Mouse (Mus musculus): ENCODE measurements at regions not wholly inside any gene's neighbourhood (a gene's known extent, or its start where the extent isn't known, plus 50 kb on each side); places are given as distances from the start of the nearest gene placed in this dataset.

DNA sequence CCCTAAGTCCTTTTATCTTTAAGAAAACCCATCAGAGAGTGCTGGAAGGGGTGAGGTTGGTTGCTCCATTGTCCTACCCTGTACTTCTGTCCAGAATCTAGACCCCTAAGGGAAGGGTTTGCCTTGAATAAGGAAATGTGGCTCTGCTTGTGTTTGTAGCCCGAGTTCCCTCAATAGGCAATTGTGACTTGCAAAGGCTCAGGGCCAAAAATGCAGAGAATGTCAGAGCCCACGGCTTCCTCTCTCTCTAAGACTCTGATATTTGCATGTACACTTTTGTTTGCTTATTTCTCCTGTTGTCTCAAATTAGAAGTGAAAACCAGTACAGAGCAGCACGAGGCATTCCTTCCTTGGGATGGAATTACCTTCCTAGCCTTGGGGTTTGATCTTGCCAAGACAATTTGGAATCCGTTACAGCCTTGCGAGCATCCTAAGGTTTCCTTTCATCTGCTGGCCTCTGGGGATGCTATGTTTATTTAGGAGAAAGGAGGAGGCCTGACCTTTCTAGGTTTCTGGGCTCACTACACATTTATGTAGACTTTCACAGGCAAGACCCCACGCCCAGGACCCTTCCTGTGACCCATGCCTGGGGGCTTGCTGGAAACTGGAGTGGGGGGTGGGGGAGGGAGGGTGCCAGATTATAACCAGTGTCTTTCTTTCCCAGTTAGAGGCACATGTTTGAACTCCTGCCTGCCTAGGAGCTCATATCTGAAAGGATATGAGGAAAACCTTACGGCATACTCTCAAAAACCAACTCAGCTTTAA lies 181.8 kb downstream of the Trim29 start:
- 41% methylated on average over 7 of the region's 7 CpGs for WGBS
- H3K27me3 ChIP-seq = peaks cover 6% of the 10 kb centered on the region; the same call in 1 of the 2 replicates

DNA sequence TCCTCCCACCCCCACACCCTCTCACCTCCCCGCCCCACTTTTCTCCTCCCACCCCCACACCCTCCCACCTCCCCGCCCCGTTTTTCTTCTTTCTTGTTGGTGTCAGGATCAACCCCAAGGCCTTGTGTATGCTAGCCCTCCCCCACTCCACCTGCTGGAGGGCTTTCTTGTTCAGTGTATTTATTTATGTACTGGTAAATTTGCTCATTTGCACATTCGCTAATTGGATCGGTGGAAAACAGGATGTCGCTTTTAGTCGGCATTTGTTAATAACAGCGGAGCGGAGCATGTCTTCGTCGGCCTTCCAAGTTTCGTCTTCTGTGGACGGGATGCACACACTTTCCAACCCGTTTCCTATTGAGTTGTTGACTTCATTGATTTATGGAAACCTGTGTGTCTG lies 187.9 kb downstream of the Trim29 start:
- ATAC-seq (ENCODE audit: low FRiP score) = no peak
- no peak overlapping the region for H3K27ac ChIP-seq
- no peaks in the 10 kb centered on the region for H3K4me1 ChIP-seq
- H3K36me3 ChIP-seq = no peaks in the 10 kb centered on the region
- no peak overlapping the region for H3K4me2 ChIP-seq (replicated peaks)
- no peaks in the 10 kb centered on the region for H3K9me3 ChIP-seq (replicated peaks)
- no peaks in the 10 kb centered on the region for H3K27me3 ChIP-seq
- no peak overlapping the region for H3K4me3 ChIP-seq
- WGBS = 81% methylated on average over 14 of the region's 14 CpGs
- H3K9ac ChIP-seq = no peak overlapping the region

More for the DNA sequence above, 181.8 kb downstream of the Trim29 start:
- no peak for ATAC-seq (ENCODE audit: low FRiP score)
- no peak overlapping the region for H3K4me2 ChIP-seq (replicated peaks)
- no peaks in the 10 kb centered on the region for H3K9me3 ChIP-seq (replicated peaks)
- H3K36me3 ChIP-seq = no peaks in the 10 kb centered on the region
- H3K27ac ChIP-seq = no peak overlapping the region
- no peak overlapping the region for H3K9ac ChIP-seq
- H3K4me3 ChIP-seq = no peak overlapping the region
- H3K4me1 ChIP-seq = peaks cover 8% of the 10 kb centered on the region; the same call in 1 of the 2 replicates

DNA sequence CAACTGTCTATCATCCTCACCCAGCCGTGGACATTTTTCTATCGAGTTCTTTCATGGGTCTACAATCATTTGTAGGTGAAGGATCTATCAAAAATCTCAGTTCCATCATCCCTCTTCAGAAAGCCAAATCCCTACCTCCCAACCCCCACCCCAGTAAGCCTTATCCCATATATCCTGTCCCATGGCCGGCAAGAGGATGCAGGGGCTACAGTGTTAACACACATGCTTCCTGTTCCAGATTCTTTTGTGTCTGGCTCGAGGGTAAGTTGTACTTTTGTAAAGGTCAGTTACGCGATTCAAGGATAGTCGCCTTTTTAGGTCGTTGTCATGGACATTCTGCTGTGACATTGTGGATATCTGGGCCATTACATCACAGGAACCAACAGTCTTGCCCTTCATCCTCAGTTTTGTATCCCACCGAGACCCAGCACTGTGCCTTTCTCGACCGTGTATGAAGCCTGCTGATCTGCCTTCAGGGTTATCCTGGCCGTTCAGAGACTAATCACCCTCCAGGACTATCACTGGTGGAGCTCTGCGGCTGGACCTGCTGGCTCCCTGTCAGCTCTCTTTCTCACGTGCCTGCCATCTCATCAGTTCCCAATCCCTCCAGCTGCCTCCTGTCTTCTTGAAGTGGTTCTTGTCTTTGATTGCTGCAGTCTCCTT lies 193.8 kb downstream of the Trim29 start:
- H3K4me1 ChIP-seq = peaks cover 10% of the 10 kb centered on the region
- H3K4me2 ChIP-seq (replicated peaks) = no peak overlapping the region
- H3K9ac ChIP-seq = no peak overlapping the region
- H3K9me3 ChIP-seq (replicated peaks) = no peaks in the 10 kb centered on the region
- H3K27ac ChIP-seq = 0 out of 2 replicates have a peak overlapping the region, but pooled peaks have one; percentile 49
- no peaks in the 10 kb centered on the region for H3K27me3 ChIP-seq
- no peaks in the 10 kb centered on the region for H3K36me3 ChIP-seq
- no peak overlapping the region for H3K4me3 ChIP-seq
- ATAC-seq (ENCODE audit: low FRiP score) = no peak
- 61% methylated on average over 14 of the region's 14 CpGs for WGBS

DNA sequence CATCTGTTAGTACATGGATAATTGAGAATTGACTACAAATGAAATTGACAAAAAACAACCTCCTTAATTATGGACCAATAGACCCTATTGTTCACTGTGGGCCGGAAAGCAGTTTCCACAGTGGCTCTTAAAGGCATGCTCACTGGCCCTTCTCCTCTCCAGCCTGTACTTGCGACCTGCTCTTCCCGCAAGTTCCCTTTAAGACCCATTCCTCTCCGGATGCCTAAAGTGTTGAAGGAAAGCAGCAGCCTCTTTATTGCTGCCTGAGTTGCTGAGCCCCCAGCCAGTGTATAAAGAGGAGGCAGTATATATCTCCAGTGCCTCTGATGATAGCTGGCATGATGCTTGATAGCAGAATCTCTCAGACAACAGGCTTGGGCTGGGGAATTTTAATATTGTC lies 195.2 kb downstream of the Trim29 start:
- peaks cover 8% of the 10 kb centered on the region; the same call in 1 of the 2 replicates for H3K27me3 ChIP-seq
- no peak overlapping the region for H3K4me2 ChIP-seq (replicated peaks)
- no peaks in the 10 kb centered on the region for H3K36me3 ChIP-seq
- H3K9ac ChIP-seq = no peak overlapping the region
- 30% methylated on average over 4 of the region's 4 CpGs for WGBS
- H3K9me3 ChIP-seq (replicated peaks) = no peaks in the 10 kb centered on the region
- ATAC-seq (ENCODE audit: low FRiP score) = no peak
- peaks cover 10% of the 10 kb centered on the region for H3K4me1 ChIP-seq
- H3K27ac ChIP-seq = peak overlapping the region; percentile 49; the same call in 1 of the 2 replicates
- no peak overlapping the region for H3K4me3 ChIP-seq

DNA sequence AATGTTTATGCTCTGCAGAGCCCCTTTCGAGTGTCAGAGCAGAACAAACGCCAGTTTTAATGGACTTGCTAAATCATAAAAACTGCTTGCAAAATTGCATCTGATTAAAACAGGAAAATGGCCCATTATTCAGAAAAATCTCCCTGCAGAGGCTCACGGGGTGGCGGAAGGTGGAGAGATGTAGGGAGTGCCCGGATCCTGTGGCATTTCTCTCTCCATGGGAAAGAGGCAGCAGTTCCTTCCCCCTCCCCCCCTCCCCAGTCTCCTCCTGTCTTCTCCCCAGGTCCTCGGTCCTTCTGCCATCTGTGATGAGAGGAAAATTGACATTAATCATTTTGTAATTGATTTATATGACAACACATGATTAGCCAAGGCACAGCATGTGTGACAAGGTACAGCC lies 195.6 kb downstream of the Trim29 start:
- no peak overlapping the region for H3K9ac ChIP-seq
- H3K9me3 ChIP-seq (replicated peaks) = no peaks in the 10 kb centered on the region
- H3K27me3 ChIP-seq = peaks cover 8% of the 10 kb centered on the region; the same call in 1 of the 2 replicates
- ATAC-seq (ENCODE audit: low FRiP score) = no peak
- H3K36me3 ChIP-seq = no peaks in the 10 kb centered on the region
- H3K27ac ChIP-seq = peak overlapping the region; percentile 49; the same call in 1 of the 2 replicates
- H3K4me1 ChIP-seq = peaks cover 10% of the 10 kb centered on the region
- no peak overlapping the region for H3K4me2 ChIP-seq (replicated peaks)
- no peak overlapping the region for H3K4me3 ChIP-seq
- 62% methylated on average over 6 of the region's 6 CpGs for WGBS

DNA sequence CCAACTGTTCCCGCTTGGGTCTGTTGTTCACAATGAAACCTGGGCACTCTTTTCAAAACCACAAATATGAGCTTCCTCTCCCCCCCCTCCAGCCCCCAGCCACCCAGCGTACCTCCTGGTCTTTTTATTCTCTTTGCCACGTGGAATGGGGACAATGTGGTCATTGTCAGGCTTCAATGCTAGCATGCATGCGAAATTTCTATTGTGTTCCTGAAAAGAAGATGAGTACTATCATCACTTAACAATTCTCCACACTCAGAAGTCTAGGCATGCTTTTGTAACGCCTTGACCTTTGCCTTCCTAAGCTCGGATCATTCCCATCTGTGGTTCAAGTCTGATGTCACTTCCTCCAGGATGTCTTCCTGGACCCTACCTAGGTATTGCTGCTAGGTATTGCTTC lies 202.2 kb downstream of the Trim29 start:
- Histone ChIP-seq H3K4me2 (replicated peaks) (no peak overlapping the region), H3K9ac (no peak overlapping the region), H3K27ac (no peak overlapping the region), H3K27me3 (peaks cover 8% of the 10 kb centered on the region; the same call in 1 of the 2 replicates), H3K36me3 (no peaks in the 10 kb centered on the region), H3K9me3 (replicated peaks) (no peaks in the 10 kb centered on the region), H3K4me1 (0 out of 2 replicates have a peak, but pooled peaks cover 2% of the 10 kb centered on the region), H3K4me3 (no peak overlapping the region)
- no peak for ATAC-seq (ENCODE audit: low FRiP score)
- WGBS = 34% methylated on average over 6 of the region's 6 CpGs

DNA sequence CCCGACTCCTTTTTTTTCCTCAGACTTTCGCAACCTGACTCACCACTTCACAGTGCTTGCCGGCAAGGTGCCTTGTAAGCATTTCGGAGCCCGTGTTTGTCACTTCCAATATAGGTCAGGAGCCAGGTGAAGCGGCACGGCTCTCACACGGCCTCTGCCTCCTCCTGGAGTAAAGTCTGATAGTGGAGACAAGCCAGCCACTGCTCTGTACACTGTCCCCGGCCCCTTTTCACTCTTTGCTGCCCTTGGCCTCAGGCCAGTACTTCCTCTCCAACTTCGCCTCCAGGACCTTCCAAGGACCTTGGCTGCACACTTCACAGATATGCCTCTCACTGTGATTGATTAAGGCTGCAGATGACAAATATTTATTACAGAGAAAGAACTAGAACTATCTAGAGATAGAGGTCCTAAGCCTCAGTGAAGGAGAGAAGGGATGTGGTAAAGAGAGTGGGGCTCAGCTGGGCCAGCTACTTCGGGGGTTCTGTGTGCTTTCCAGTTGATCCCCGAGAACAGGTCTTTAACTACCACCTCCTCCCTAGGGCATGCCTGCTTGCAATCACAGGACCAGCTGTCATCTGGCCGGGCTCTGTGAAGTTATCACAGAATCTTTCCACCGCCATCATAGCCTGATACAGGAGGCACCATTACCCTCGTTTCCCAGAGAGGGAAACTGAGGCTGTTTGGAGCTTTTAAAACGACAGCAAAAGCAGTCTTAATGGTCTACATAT lies 204.2 kb downstream of the Trim29 start:
- no peak overlapping the region for H3K4me2 ChIP-seq (replicated peaks)
- no peak overlapping the region for H3K9ac ChIP-seq
- no peak overlapping the region for H3K27ac ChIP-seq
- ATAC-seq (ENCODE audit: low FRiP score) = no peak
- H3K4me1 ChIP-seq = 0 out of 2 replicates have a peak, but pooled peaks cover 2% of the 10 kb centered on the region
- no peaks in the 10 kb centered on the region for H3K36me3 ChIP-seq
- 89% methylated on average over 16 of the region's 16 CpGs for WGBS
- H3K4me3 ChIP-seq = no peak overlapping the region
- no peaks in the 10 kb centered on the region for H3K9me3 ChIP-seq (replicated peaks)
- peaks cover 7% of the 10 kb centered on the region; the same call in 1 of the 2 replicates for H3K27me3 ChIP-seq

DNA sequence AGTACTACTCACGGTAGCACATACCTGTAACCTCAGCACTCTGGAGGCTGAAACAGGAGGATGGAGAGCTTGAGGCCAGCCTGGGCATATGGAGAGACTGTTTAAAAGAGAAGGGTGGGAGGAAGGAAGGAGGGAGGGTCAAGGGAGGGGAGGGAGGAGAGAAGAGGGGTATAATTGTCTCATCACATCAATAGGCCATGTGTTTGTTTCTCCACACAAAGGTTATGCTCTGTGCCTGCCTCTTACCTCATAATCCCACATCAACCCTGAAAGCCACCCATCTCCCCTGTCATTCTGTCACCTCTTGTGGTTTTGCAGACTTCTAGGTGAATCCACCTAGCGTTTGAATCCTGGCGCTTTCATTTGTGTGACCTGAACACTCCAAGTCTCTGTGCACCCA lies 210.3 kb downstream of the Trim29 start:
- Histone ChIP-seq H3K4me3 (no peak overlapping the region), H3K27ac (no peak overlapping the region), H3K4me1 (peaks cover 20% of the 10 kb centered on the region), H3K27me3 (no peaks in the 10 kb centered on the region; the same call in 1 of the 2 replicates), H3K36me3 (no peaks in the 10 kb centered on the region), H3K4me2 (replicated peaks) (no peak overlapping the region), H3K9me3 (replicated peaks) (no peaks in the 10 kb centered on the region), H3K9ac (no peak overlapping the region)
- 92% methylated on average over 3 of the region's 3 CpGs for WGBS
- ATAC-seq (ENCODE audit: low FRiP score) = no peak

DNA sequence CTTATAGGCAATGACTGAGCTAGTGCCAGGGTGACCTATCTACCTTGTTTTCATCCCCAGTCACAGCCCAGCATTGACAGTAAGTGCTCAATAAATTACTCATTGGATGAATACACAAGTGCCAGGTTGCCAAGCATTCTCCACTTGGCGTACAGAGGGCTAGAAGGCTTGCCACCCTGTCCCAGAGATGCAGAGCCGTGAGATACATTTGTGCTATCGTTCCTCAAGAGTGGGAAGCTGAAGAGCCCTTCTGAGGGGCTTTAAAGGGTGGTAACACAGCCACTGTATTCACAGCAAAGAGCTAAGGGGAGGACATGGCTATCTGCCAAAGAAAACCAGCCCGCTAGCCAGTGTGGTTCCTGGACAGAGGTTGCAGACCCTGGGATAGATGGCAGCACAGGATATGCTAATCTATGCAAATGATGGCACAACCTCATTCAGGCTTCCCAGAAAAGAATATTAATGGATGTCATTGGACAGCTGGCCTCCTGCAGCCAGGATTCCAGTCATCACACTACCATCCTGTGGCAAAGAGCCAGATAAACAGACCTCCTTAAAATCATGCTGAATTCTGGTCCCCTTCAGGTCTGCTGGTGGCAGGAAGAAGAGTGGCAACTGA lies 214.4 kb downstream of the Trim29 start:
- Histone ChIP-seq H3K4me3 (no peak overlapping the region), H3K9me3 (replicated peaks) (no peaks in the 10 kb centered on the region), H3K27ac (peak overlapping the region; percentile 49), H3K9ac (no peak overlapping the region), H3K36me3 (no peaks in the 10 kb centered on the region), H3K27me3 (no peaks in the 10 kb centered on the region; the same call in 1 of the 2 replicates), H3K4me2 (replicated peaks) (no peak overlapping the region), H3K4me1 (peaks cover 29% of the 10 kb centered on the region)
- WGBS = 42% methylated on average over 4 of the region's 4 CpGs
- peak; percentile 85 for ATAC-seq (ENCODE audit: low FRiP score)

DNA sequence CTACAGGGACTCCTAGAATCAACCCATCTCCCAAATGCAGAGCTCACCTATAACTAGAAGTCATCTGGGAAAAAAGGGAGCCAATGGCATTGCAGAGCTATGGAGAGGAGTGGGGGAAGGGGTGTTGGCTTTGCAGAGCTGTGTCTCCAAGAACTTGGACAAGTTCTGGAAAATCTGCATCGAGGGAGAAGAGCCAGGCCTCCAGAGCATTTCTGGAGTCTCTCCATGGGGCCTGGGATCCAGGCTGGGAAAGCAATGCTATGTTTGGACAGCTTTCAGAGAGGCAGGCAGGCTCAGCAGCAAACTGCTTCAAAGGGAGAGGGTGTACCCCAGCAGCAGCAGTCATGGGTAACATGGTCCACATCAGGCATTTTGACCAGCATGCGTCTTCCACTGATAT lies 211.6 kb upstream of the Nectin1 start:
- no peaks in the 10 kb centered on the region for H3K9me3 ChIP-seq (replicated peaks)
- no peak overlapping the region for H3K27ac ChIP-seq
- no peak overlapping the region for H3K9ac ChIP-seq
- H3K4me2 ChIP-seq (replicated peaks) = no peak overlapping the region
- ATAC-seq (ENCODE audit: low FRiP score) = no peak
- H3K4me1 ChIP-seq = peaks cover 9% of the 10 kb centered on the region; the same call in 1 of the 2 replicates
- H3K4me3 ChIP-seq = no peak overlapping the region
- no peaks in the 10 kb centered on the region for H3K36me3 ChIP-seq
- 69% methylated on average over 2 of the region's 2 CpGs for WGBS
- no peaks in the 10 kb centered on the region for H3K27me3 ChIP-seq

DNA sequence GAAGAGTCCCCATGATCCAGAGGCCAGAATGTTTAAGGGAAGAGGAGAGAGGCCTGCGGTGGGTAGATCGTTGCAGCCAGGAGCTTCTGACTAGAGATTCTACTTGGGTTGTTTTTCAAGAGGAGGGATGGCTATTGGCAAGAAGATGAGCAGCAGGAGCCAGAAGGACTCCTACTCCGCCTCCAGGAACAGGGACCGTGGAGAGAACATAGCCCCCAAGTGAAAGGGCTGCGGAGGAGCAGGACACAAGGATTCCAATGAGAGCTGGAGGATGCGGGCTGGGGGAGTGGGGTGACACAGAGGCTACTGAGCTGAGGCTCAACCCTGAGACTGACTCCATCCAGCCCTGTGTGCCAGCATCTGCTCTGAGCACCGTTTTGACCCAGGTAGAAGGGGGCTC lies 207.8 kb upstream of the Nectin1 start:
- no peaks in the 10 kb centered on the region for H3K4me1 ChIP-seq
- H3K27ac ChIP-seq = no peak overlapping the region
- 92% methylated on average over 7 of the region's 7 CpGs for whole genome bisulfite sequencing
- H3K9me3 ChIP-seq (replicated peaks) = no peaks in the 10 kb centered on the region
- no peak overlapping the region for H3K4me2 ChIP-seq (replicated peaks)
- no peaks in the 10 kb centered on the region for H3K36me3 ChIP-seq
- H3K9ac ChIP-seq = no peak overlapping the region
- H3K27me3 ChIP-seq = no peaks in the 10 kb centered on the region
- no peak for ATAC-seq (ENCODE audit: low FRiP score)
- no peak overlapping the region for H3K4me3 ChIP-seq

DNA sequence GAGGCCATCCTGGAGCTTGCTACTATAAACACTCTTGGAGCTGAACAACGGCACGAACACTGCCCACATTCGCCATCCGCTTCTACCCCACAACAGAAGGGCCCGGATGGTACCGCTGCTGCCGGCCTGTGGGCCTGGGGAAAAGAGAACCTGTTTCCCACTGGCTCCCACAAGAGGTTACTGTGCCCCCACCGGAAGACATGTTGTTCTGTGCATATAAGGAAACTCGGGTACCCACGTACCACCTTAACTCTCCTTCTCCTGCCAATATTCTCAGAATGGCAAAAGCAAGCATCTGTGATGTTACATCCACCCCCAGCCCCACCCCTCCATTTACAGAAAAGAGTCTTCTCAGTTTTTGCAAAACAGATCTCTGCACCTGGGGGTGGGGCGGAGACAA lies 206.7 kb upstream of the Nectin1 start:
- WGBS = 90% methylated on average over 11 of the region's 11 CpGs

More for the DNA sequence above, 206.7 kb upstream of the Nectin1 start:
- Histone ChIP-seq H3K27me3 (no peaks in the 10 kb centered on the region), H3K4me3 (no peak overlapping the region), H3K4me1 (no peaks in the 10 kb centered on the region), H3K9me3 (replicated peaks) (no peaks in the 10 kb centered on the region), H3K9ac (no peak overlapping the region), H3K36me3 (no peaks in the 10 kb centered on the region), H3K4me2 (replicated peaks) (no peak overlapping the region), H3K27ac (no peak overlapping the region)
- ATAC-seq (ENCODE audit: low FRiP score) = no peak
